Mouse (Mus musculus) brown adipose tissue, adult 24 weeks (tissue): ENCODE data around the gene Mtor. TPM values are rescaled to one million over a fixed set of nuclear protein-coding genes. Genes with fewer than 3 reads are reported as not detected.

Experiments used
- H3K27ac ChIP-seq: fragments of 200-500 bp; replicated peaks from 2 replicates; pipeline ENCODE4 v1.5.1; 2012; ENCODE audit warnings: low read depth, mild to moderate bottlenecking, low read length
- H3K4me1 ChIP-seq: fragments of 200-500 bp; 2 replicates; pipeline ENCODE4 v1.6.1; 2012; ENCODE audit warnings: low read length, mixed read lengths; ENCODE audit not compliant: control insufficient read depth, insufficient read depth, insufficient read length
- H3K4me3 ChIP-seq: fragments of 200-500 bp; 2 replicates; pipeline ENCODE4 v1.5.1; 2012; ENCODE audit warnings: low read depth, mild to moderate bottlenecking, low read length, moderate library complexity; ENCODE audit not compliant: insufficient read depth
- polyA plus RNA-seq: library from polyadenylated mRNA; stranded (reverse); fragments of >200 nt; gene quantifications from 2 replicates; pipeline ENCODE4 v1.2.4, GENCODE M21; 2012; ENCODE audit not compliant: missing spikeins, insufficient read depth, insufficient read length

Gene Mtor
- polyA plus RNA-seq, 1 experiment = 55.2 TPM

GRCm38 (mm10) chr4:148432488-148432887, 15.9 kb upstream of the Mtor start:
- H3K27ac ChIP-seq = no peak overlapping the region

GRCm38 (mm10) chr4:148433336-148433735, 15.1 kb upstream of the Mtor start:
- H3K4me3 ChIP-seq = no peak overlapping the region
- no peak overlapping the region for H3K27ac ChIP-seq
- H3K4me1 ChIP-seq = no peaks in the 10 kb centered on the region

More at GRCm38 (mm10) chr4:148432488-148432887, 15.9 kb upstream of the Mtor start:
- H3K4me1 ChIP-seq = 0 out of 2 replicates have a peak, but pooled peaks cover 2% of the 10 kb centered on the region
- no peak overlapping the region for H3K4me3 ChIP-seq

- H3K4me3 ChIP-seq = no peak overlapping the region
- H3K4me1 ChIP-seq = no peaks in the 10 kb centered on the region
- H3K27ac ChIP-seq = no peak overlapping the region
Observed at GRCm38 (mm10) chr4:148433813-148434212, 14.6 kb upstream of the Mtor start.

- Histone ChIP-seq H3K4me1 (no peaks in the 10 kb centered on the region), H3K4me3 (no peak overlapping the region), H3K27ac (no peak overlapping the region)
Observed at GRCm38 (mm10) chr4:148434554-148434953, 13.9 kb upstream of the Mtor start.

GRCm38 (mm10) chr4:148435106-148435505, 13.3 kb upstream of the Mtor start:
- Histone ChIP-seq H3K4me3 (no peak overlapping the region), H3K4me1 (no peaks in the 10 kb centered on the region), H3K27ac (no peak overlapping the region)

- H3K27ac ChIP-seq = no peak overlapping the region
- H3K4me3 ChIP-seq = no peak overlapping the region
- no peaks in the 10 kb centered on the region for H3K4me1 ChIP-seq
Observed at GRCm38 (mm10) chr4:148435657-148436330, 12.6 kb upstream of the Mtor start.

GRCm38 (mm10) chr4:148441931-148442330, 6.5 kb upstream of the Mtor start:
- Histone ChIP-seq H3K4me3 (no peak overlapping the region), H3K27ac (no peak overlapping the region), H3K4me1 (peaks cover 6% of the 10 kb centered on the region)

GRCm38 (mm10) chr4:148442598-148442997, 5.8 kb upstream of the Mtor start:
- no peak overlapping the region for H3K27ac ChIP-seq
- H3K4me3 ChIP-seq = no peak overlapping the region
- peaks cover 8% of the 10 kb centered on the region for H3K4me1 ChIP-seq

GRCm38 (mm10) chr4:148444250-148444967, 4.0 kb upstream of the Mtor start, which contains the start of gene Ubiad1:
Gene Ubiad1, minus strand, starts transcription at chr4:148444771.
- Histone ChIP-seq H3K27ac (peak within 1 kb of the TSS; percentile 97), H3K4me3 (peak within 1 kb of the TSS; percentile 93)

GRCm38 (mm10) chr4:148448853-148449245, 438 bp downstream of the Mtor start:
- Histone ChIP-seq H3K4me3 (peak overlapping the region; percentile 81), H3K4me1 (peaks cover 5% of the 10 kb centered on the region), H3K27ac (peak overlapping the region; percentile 79)

More at GRCm38 (mm10) chr4:148444250-148444967, 4.0 kb upstream of the Mtor start, which contains the start of gene Ubiad1:
- peaks cover 8% of the 10 kb centered on the region for H3K4me1 ChIP-seq

- Histone ChIP-seq H3K27ac (no peak overlapping the region), H3K4me1 (no peaks in the 10 kb centered on the region), H3K4me3 (no peak overlapping the region)
Observed at GRCm38 (mm10) chr4:148453707-148454106, 5.3 kb downstream of the Mtor start.

- H3K27ac ChIP-seq = no peak overlapping the region
- no peaks in the 10 kb centered on the region for H3K4me1 ChIP-seq
- no peak overlapping the region for H3K4me3 ChIP-seq
Observed at GRCm38 (mm10) chr4:148455477-148456025, 7.1 kb downstream of the Mtor start.

GRCm38 (mm10) chr4:148460656-148461284, 12.4 kb downstream of the Mtor start:
- no peak overlapping the region for H3K4me3 ChIP-seq
- no peak overlapping the region for H3K27ac ChIP-seq
- no peaks in the 10 kb centered on the region for H3K4me1 ChIP-seq

- no peaks in the 10 kb centered on the region for H3K4me1 ChIP-seq
- H3K4me3 ChIP-seq = no peak overlapping the region
- H3K27ac ChIP-seq = no peak overlapping the region
Observed at GRCm38 (mm10) chr4:148461772-148462171, 13.4 kb downstream of the Mtor start.

GRCm38 (mm10) chr4:148462717-148463116, 14.3 kb downstream of the Mtor start:
- H3K4me3 ChIP-seq = no peak overlapping the region
- no peaks in the 10 kb centered on the region for H3K4me1 ChIP-seq
- H3K27ac ChIP-seq = no peak overlapping the region
